Mouse (Mus musculus): ENCODE results near the gene Scp2.

GRCm38 (mm10) chr4:108066569-108066968, 78.2 kb downstream of the Scp2 start:
- TF ChIP-seq POLR2A (IDR thresholded peaks at IDR 0.05; ENCODE audit: extremely low read depth, insufficient read depth, low read length): no peak
- TF ChIP-seq CTCF (IDR thresholded peaks at IDR 0.05; ENCODE audit: low read depth, low read length): no peak
